8 mouse cellular contexts compared by ENCODE assay signal in genomic region chr19:8881034-8881392, GRCm38 (mm10). TPM values are rescaled to one million over a fixed set of nuclear protein-coding genes. Genes with fewer than 3 reads are reported as not detected.
DNase-seq lines count a peak whose midpoint lies in the region; ATAC-seq lines count a peak whose summit lies in the region.

No protein-coding gene starts in this region.

- no peaks in the 10 kb centered on the region for H3K27me3 ChIP-seq in kidney, embryonic 15.5 days
- no peaks in the 10 kb centered on the region for H3K27me3 ChIP-seq in hindbrain, embryonic 16.5 days (replicated peaks; ENCODE audit: control insufficient read depth, insufficient read depth, low read length)
- no peaks in the 10 kb centered on the region for H3K27me3 ChIP-seq in midbrain, embryonic 14.5 days (ENCODE audit: control insufficient read depth, insufficient read depth, low read length)

- peaks cover 26% of the 10 kb centered on the region for H3K36me3 ChIP-seq in kidney, embryonic 15.5 days
- peaks cover 7% of the 10 kb centered on the region; the same call in 1 of the 2 replicates for H3K36me3 ChIP-seq in hindbrain, embryonic 16.5 days (ENCODE audit: control insufficient read depth, insufficient read depth, low read length)
- H3K36me3 ChIP-seq in midbrain, embryonic 14.5 days (ENCODE audit: control insufficient read depth, insufficient read depth, low read length), result peaks cover 24% of the 10 kb centered on the region

- H3K4me1 ChIP-seq in kidney, embryonic 15.5 days, result peaks cover 15% of the 10 kb centered on the region
- peaks cover 9% of the 10 kb centered on the region for H3K4me1 ChIP-seq in hindbrain, embryonic 16.5 days (ENCODE audit: control insufficient read depth, insufficient read depth, low read depth, low read length)
- H3K4me1 ChIP-seq in midbrain, embryonic 14.5 days (ENCODE audit: control insufficient read depth, insufficient read depth, low read length), result peaks cover 10% of the 10 kb centered on the region; the same call in 1 of the 2 replicates

- H3K4me3 ChIP-seq in kidney, embryonic 15.5 days (replicated peaks), result peak overlapping the region; percentile 79
- H3K4me3 ChIP-seq in hindbrain, embryonic 16.5 days (ENCODE audit: low read length), result peak overlapping the region; percentile 62
- peak overlapping the region; percentile 72 for H3K4me3 ChIP-seq in midbrain, embryonic 14.5 days (replicated peaks; ENCODE audit: low read depth, low read length)

- H3K4me2 ChIP-seq in kidney, embryonic 15.5 days, result peak overlapping the region; percentile 79
- H3K4me2 ChIP-seq in hindbrain, embryonic 16.5 days (ENCODE audit: low read length), result peak overlapping the region; percentile 86
- peak overlapping the region; percentile 91 for H3K4me2 ChIP-seq in midbrain, embryonic 14.5 days (ENCODE audit: low read length)

- intact Hi-C loops in gastrocnemius, postnatal 14 days (cut with DNase I; ENCODE audit: low total_unique reads), result no loop called here

- H3K9me3 ChIP-seq in kidney, embryonic 15.5 days (replicated peaks), result no peaks in the 10 kb centered on the region
- no peaks in the 10 kb centered on the region for H3K9me3 ChIP-seq in hindbrain, embryonic 16.5 days (ENCODE audit: control insufficient read depth, low read length)
- H3K9me3 ChIP-seq in midbrain, embryonic 14.5 days (ENCODE audit: control insufficient read depth, low read length), result no peaks in the 10 kb centered on the region

- H3K27ac ChIP-seq in kidney, embryonic 15.5 days, result peak overlapping the region; percentile 92
- H3K27ac ChIP-seq in hindbrain, embryonic 16.5 days (ENCODE audit: low read depth, low read length), result peak overlapping the region; percentile 81
- H3K27ac ChIP-seq in midbrain, embryonic 14.5 days (replicated peaks; ENCODE audit: low read depth, low read length), result peak overlapping the region; percentile 87; the same call in 1 of the 2 replicates

- no peak for ATAC-seq in kidney, embryonic 15.5 days (replicated peaks; ENCODE audit: low FRiP score)
- peak; percentile 23 for ATAC-seq in common myeloid progenitor, adult 5-6 weeks (replicated peaks; ENCODE audit: low read depth, poor library complexity, severe bottlenecking)
- ATAC-seq in hindbrain, embryonic 16.5 days, result no peak
- no peak for ATAC-seq in midbrain, embryonic 14.5 days (ENCODE audit: low FRiP score, low TSS enrichment)

- WGBS in kidney, embryonic 15.5 days, result 12% methylated on average over 3 of the region's 3 CpGs
- 23% methylated on average over 3 of the region's 3 CpGs for WGBS in hindbrain, embryonic 16.5 days
- 12% methylated on average over 3 of the region's 3 CpGs for WGBS in midbrain, embryonic 14.5 days

- DNase-seq in kidney, postnatal 25 days, result no peak
- DNase-seq in midbrain, embryonic 14.5 days, result no peak
- DNase-seq in adrenal gland, adult (ENCODE audit: inconsistent age in 2 of 2, low spot score in 1 of 2), result no peak
- no peak for DNase-seq in urinary bladder, postnatal 25 days (ENCODE audit: low spot score)
- no peak for DNase-seq in gastrocnemius, postnatal 14 days

- peak overlapping the region; percentile 78 for H3K9ac ChIP-seq in kidney, embryonic 15.5 days
- H3K9ac ChIP-seq in hindbrain, embryonic 16.5 days (ENCODE audit: low read depth, low read length), result peak overlapping the region; percentile 77
- peak overlapping the region; percentile 88; the same call in 1 of the 2 replicates for H3K9ac ChIP-seq in midbrain, embryonic 14.5 days (replicated peaks; ENCODE audit: low read length)

RNA-seq across cellular contexts. Expression of gene Uqcc3, which starts 0.3 kb away (rescaled TPM):
- polyA plus RNA-seq in kidney, embryonic 15.5 days (2015; fragmentation: Nextera tagmentation; extraction: Ambion mirVana), result 69.5 and 72.8 TPM in 2 replicates
- total RNA-seq in common myeloid progenitor, adult 5-6 weeks (2017), result 110 and 122 TPM in 2 replicates
- 58.5 and 61.5 TPM in 2 replicates for polyA plus RNA-seq in hindbrain, embryonic 16.5 days (2015; fragmentation: Nextera tagmentation; extraction: Ambion mirVana)
- 61.3 and 62.6 TPM in 2 replicates for polyA plus RNA-seq in midbrain, embryonic 14.5 days (2014; fragmentation: Nextera tagmentation; extraction: Ambion mirVana)
- total RNA-seq in gastrocnemius, postnatal 14 days (2021), result 10 to 100 TPM; 55.1 to 64.7 TPM

RNA-seq across cellular contexts. Expression of gene Lbhd1, which starts 2.5 kb away (rescaled TPM):
- 82.3 and 111 TPM in 2 replicates for polyA plus RNA-seq in kidney, embryonic 15.5 days (2015; fragmentation: Nextera tagmentation; extraction: Ambion mirVana)
- 7.7 and 35.4 TPM in 2 replicates for total RNA-seq in common myeloid progenitor, adult 5-6 weeks (2017)
- 27.5 and 35.0 TPM in 2 replicates for polyA plus RNA-seq in hindbrain, embryonic 16.5 days (2015; fragmentation: Nextera tagmentation; extraction: Ambion mirVana)
- 34.9 and 38.0 TPM in 2 replicates for polyA plus RNA-seq in midbrain, embryonic 14.5 days (2014; fragmentation: Nextera tagmentation; extraction: Ambion mirVana)
- 1 to 10 TPM; 4.4 to 6.7 TPM for total RNA-seq in gastrocnemius, postnatal 14 days (2021)

RNA-seq across cellular contexts. Expression of gene Gm49403, which starts 2.7 kb away (rescaled TPM):
- polyA plus RNA-seq in kidney, embryonic 15.5 days (2015; fragmentation: Nextera tagmentation; extraction: Ambion mirVana), result not detected in 2 replicates
- not detected in 2 replicates for total RNA-seq in common myeloid progenitor, adult 5-6 weeks (2017)
- polyA plus RNA-seq in hindbrain, embryonic 16.5 days (2015; fragmentation: Nextera tagmentation; extraction: Ambion mirVana), result not detected in 2 replicates
- not detected in 2 replicates for polyA plus RNA-seq in midbrain, embryonic 14.5 days (2014; fragmentation: Nextera tagmentation; extraction: Ambion mirVana)
- total RNA-seq in gastrocnemius, postnatal 14 days (2021), result not detected

RNA-seq across cellular contexts. Expression of gene 1810009A15Rik, which starts 7.6 kb away (rescaled TPM):
- 100 TPM in 2 replicates for polyA plus RNA-seq in kidney, embryonic 15.5 days (2015; fragmentation: Nextera tagmentation; extraction: Ambion mirVana)
- 53.0 and 62.6 TPM in 2 replicates for total RNA-seq in common myeloid progenitor, adult 5-6 weeks (2017)
- polyA plus RNA-seq in hindbrain, embryonic 16.5 days (2015; fragmentation: Nextera tagmentation; extraction: Ambion mirVana), result 44.3 and 46.5 TPM in 2 replicates
- 40.4 and 43.1 TPM in 2 replicates for polyA plus RNA-seq in midbrain, embryonic 14.5 days (2014; fragmentation: Nextera tagmentation; extraction: Ambion mirVana)
- total RNA-seq in gastrocnemius, postnatal 14 days (2021), result 10 to 100 TPM; 20.3 to 26.3 TPM

RNA-seq across cellular contexts. Expression of gene Gm49416, which starts 7.7 kb away (rescaled TPM):
- polyA plus RNA-seq in kidney, embryonic 15.5 days (2015; fragmentation: Nextera tagmentation; extraction: Ambion mirVana), result not detected in 2 replicates
- not detected in 2 replicates for total RNA-seq in common myeloid progenitor, adult 5-6 weeks (2017)
- polyA plus RNA-seq in hindbrain, embryonic 16.5 days (2015; fragmentation: Nextera tagmentation; extraction: Ambion mirVana), result not detected in 2 replicates
- 0.30 TPM in 1 of 2 replicates, not detected in the other for polyA plus RNA-seq in midbrain, embryonic 14.5 days (2014; fragmentation: Nextera tagmentation; extraction: Ambion mirVana)
- 1 to 10 TPM in 1 of 2 experiments, not detected in 1; 3.3 TPM for total RNA-seq in gastrocnemius, postnatal 14 days (2021)
